Mouse (Mus musculus): ENCODE results near the gene Znrd1. TPM values are rescaled to one million over a fixed set of nuclear protein-coding genes. Genes with fewer than 3 reads are reported as not detected.

The Znrd1 gene
- polyA plus RNA-seq, 1 experiment, result not detected

- under 1% methylated on average over 36 of the region's 36 CpGs for WGBS
- Histone ChIP-seq H3K27ac (ENCODE audit: insufficient read depth, low read depth, low read length) (peak within 1 kb of the TSS; percentile 61), H3K4me3 (ENCODE audit: insufficient read depth, low read depth, low read length) (peak within 1 kb of the TSS; percentile 78), H3K4me1 (ENCODE audit: control insufficient read depth, insufficient read depth, low read length) (peaks cover 11% of the 10 kb centered on the region; the same call in 1 of the 2 replicates)
- peak; percentile 68 for TF ChIP-seq POLR2A (IDR thresholded peaks at IDR 0.05; ENCODE audit: insufficient read depth, low read depth, low read length)
- no peak for TF ChIP-seq CTCF (IDR thresholded peaks at IDR 0.05; ENCODE audit: insufficient read depth, low read depth, low read length)
Measured at GRCm38 (mm10) chr17:36950981-36951947, 7.1 kb downstream of the Znrd1 start, which contains the start of gene Ppp1r11. Gene Ppp1r11, minus strand, starts transcription at chr17:36951741.

- no peak for TF ChIP-seq CTCF (IDR thresholded peaks at IDR 0.05; ENCODE audit: insufficient read depth, low read depth, low read length)
- TF ChIP-seq POLR2A (IDR thresholded peaks at IDR 0.05; ENCODE audit: insufficient read depth, low read depth, low read length), result no peak
- 92% methylated on average over 8 of the region's 8 CpGs for WGBS
- peaks cover 11% of the 10 kb centered on the region; the same call in 1 of the 2 replicates for H3K4me1 ChIP-seq (ENCODE audit: control insufficient read depth, insufficient read depth, low read length)
- no peak overlapping the region for H3K27ac ChIP-seq (ENCODE audit: insufficient read depth, low read depth, low read length)
- H3K4me3 ChIP-seq (ENCODE audit: insufficient read depth, low read depth, low read length), result no peak overlapping the region
Measured at GRCm38 (mm10) chr17:36949265-36949664, 9.1 kb downstream of the Znrd1 start.

- H3K27ac ChIP-seq (ENCODE audit: insufficient read depth, low read depth, low read length), result no peak overlapping the region
- peaks cover 12% of the 10 kb centered on the region for H3K4me1 ChIP-seq (ENCODE audit: control insufficient read depth, insufficient read depth, low read length)
- TF ChIP-seq CTCF (IDR thresholded peaks at IDR 0.05; ENCODE audit: insufficient read depth, low read depth, low read length), result no peak
- no peak for TF ChIP-seq POLR2A (IDR thresholded peaks at IDR 0.05; ENCODE audit: insufficient read depth, low read depth, low read length)
- WGBS, result 90% methylated on average over 1 of the region's 1 CpGs
- H3K4me3 ChIP-seq (ENCODE audit: insufficient read depth, low read depth, low read length), result no peak overlapping the region
Measured at GRCm38 (mm10) chr17:36948286-36948685, 10.1 kb downstream of the Znrd1 start.

GRCm38 (mm10) chr17:36947051-36947819, 11.1 kb downstream of the Znrd1 start:
- peak overlapping the region; percentile 78 for H3K27ac ChIP-seq (ENCODE audit: insufficient read depth, low read depth, low read length)

GRCm38 (mm10) chr17:36944121-36944775, 14.1 kb downstream of the Znrd1 start:
- TF ChIP-seq POLR2A (IDR thresholded peaks at IDR 0.05; ENCODE audit: insufficient read depth, low read depth, low read length) (no peak), CTCF (IDR thresholded peaks at IDR 0.05; ENCODE audit: insufficient read depth, low read depth, low read length) (no peak)
- 50% methylated on average over 9 of the region's 9 CpGs for WGBS
- no peak overlapping the region for H3K4me3 ChIP-seq (ENCODE audit: insufficient read depth, low read depth, low read length)
- peaks cover 18% of the 10 kb centered on the region for H3K4me1 ChIP-seq (ENCODE audit: control insufficient read depth, insufficient read depth, low read length)
- no peak overlapping the region for H3K27ac ChIP-seq (ENCODE audit: insufficient read depth, low read depth, low read length)

More at GRCm38 (mm10) chr17:36947051-36947819, 11.1 kb downstream of the Znrd1 start:
- no peak for TF ChIP-seq CTCF (IDR thresholded peaks at IDR 0.05; ENCODE audit: insufficient read depth, low read depth, low read length)
- TF ChIP-seq POLR2A (IDR thresholded peaks at IDR 0.05; ENCODE audit: insufficient read depth, low read depth, low read length), result no peak; the same call in 1 of the 2 replicates
- WGBS, result under 1% methylated on average over 62 of the region's 62 CpGs
- Histone ChIP-seq H3K4me3 (ENCODE audit: insufficient read depth, low read depth, low read length) (peak overlapping the region; percentile 54), H3K4me1 (ENCODE audit: control insufficient read depth, insufficient read depth, low read length) (peaks cover 20% of the 10 kb centered on the region)

- H3K27ac ChIP-seq (ENCODE audit: insufficient read depth, low read depth, low read length), result no peak overlapping the region
- 53% methylated on average over 5 of the region's 5 CpGs for WGBS
- no peak for TF ChIP-seq POLR2A (IDR thresholded peaks at IDR 0.05; ENCODE audit: insufficient read depth, low read depth, low read length)
- TF ChIP-seq CTCF (IDR thresholded peaks at IDR 0.05; ENCODE audit: insufficient read depth, low read depth, low read length), result no peak
Measured at GRCm38 (mm10) chr17:36943691-36944090, 14.7 kb downstream of the Znrd1 start.

GRCm38 (mm10) chr17:36942791-36943471, 15.4 kb downstream of the Znrd1 start, which contains the start of gene Rnf39:
Gene Rnf39, plus strand, starts transcription at chr17:36942918.
- TF ChIP-seq CTCF (IDR thresholded peaks at IDR 0.05; ENCODE audit: insufficient read depth, low read depth, low read length) (no peak), POLR2A (IDR thresholded peaks at IDR 0.05; ENCODE audit: insufficient read depth, low read depth, low read length) (no peak)
- Histone ChIP-seq H3K27ac (ENCODE audit: insufficient read depth, low read depth, low read length) (no peak within 1 kb of the TSS), H3K4me3 (ENCODE audit: insufficient read depth, low read depth, low read length) (peak within 1 kb of the TSS; percentile 28), H3K4me1 (ENCODE audit: control insufficient read depth, insufficient read depth, low read length) (peaks cover 18% of the 10 kb centered on the region)
- 15% methylated on average over 58 of the region's 59 CpGs for WGBS

More at GRCm38 (mm10) chr17:36943691-36944090, 14.7 kb downstream of the Znrd1 start:
- Histone ChIP-seq H3K4me1 (ENCODE audit: control insufficient read depth, insufficient read depth, low read length) (peaks cover 18% of the 10 kb centered on the region), H3K4me3 (ENCODE audit: insufficient read depth, low read depth, low read length) (no peak overlapping the region)

- WGBS, result 54% methylated on average over 10 of the region's 10 CpGs
- Histone ChIP-seq H3K27ac (ENCODE audit: insufficient read depth, low read depth, low read length) (no peak overlapping the region), H3K4me3 (ENCODE audit: insufficient read depth, low read depth, low read length) (peak overlapping the region; percentile 28; the same call in 1 of the 2 replicates), H3K4me1 (ENCODE audit: control insufficient read depth, insufficient read depth, low read length) (peaks cover 16% of the 10 kb centered on the region)
- TF ChIP-seq CTCF (IDR thresholded peaks at IDR 0.05; ENCODE audit: insufficient read depth, low read depth, low read length) (no peak), POLR2A (IDR thresholded peaks at IDR 0.05; ENCODE audit: insufficient read depth, low read depth, low read length) (no peak)
Measured at GRCm38 (mm10) chr17:36942391-36942790, 16.0 kb downstream of the Znrd1 start.
